Mouse (Mus musculus): ENCODE measurements around the gene Pde4a. TPM values are rescaled to one million over a fixed set of nuclear protein-coding genes. Genes with fewer than 3 reads are reported as not detected.
"Not testable (repeated sequence)": the region's sequence is repeated elsewhere in the genome, so short reads cannot be mapped to it uniquely, and the experiment has no call there.

The Pde4a gene
- polyA plus RNA-seq, 1 experiment from 2014 or later: 5.4 TPM

GRCm38 (mm10) chr9:21246342-21246741, 80.8 kb downstream of the Pde4a start:
- WGBS: 68% methylated on average over 1 of the region's 1 CpGs
- Histone ChIP-seq H3K27ac (ENCODE audit: low read depth, low read length) (no peak overlapping the region), H3K27me3 (replicated peaks; ENCODE audit: control insufficient read depth, insufficient read depth, low read length) (peaks cover 88% of the 10 kb centered on the region), H3K4me3 (ENCODE audit: low read depth, low read length) (no peak overlapping the region), H3K9ac (ENCODE audit: low read depth, low read length) (no peak overlapping the region), H3K36me3 (ENCODE audit: control insufficient read depth, insufficient read depth, low read length) (no peaks in the 10 kb centered on the region), H3K4me1 (replicated peaks; ENCODE audit: control insufficient read depth, insufficient read depth, low read length) (peaks cover 10% of the 10 kb centered on the region), H3K4me2 (no peak overlapping the region), H3K9me3 (ENCODE audit: control insufficient read depth, low read length) (no peaks in the 10 kb centered on the region)
- no peak for ATAC-seq (replicated peaks; ENCODE audit: low FRiP score)
- DNase-seq (ENCODE audit: low spot score): no peak

GRCm38 (mm10) chr9:21248326-21248725, 82.8 kb downstream of the Pde4a start, which contains the start of gene S1pr5:
S1pr5 (minus strand) TSS chr9:21248443.
- WGBS: 2% methylated on average over 30 of the region's 30 CpGs
- H3K36me3 ChIP-seq (ENCODE audit: control insufficient read depth, insufficient read depth, low read length): no peaks in the 10 kb centered on the region
- H3K9ac ChIP-seq (ENCODE audit: low read depth, low read length): 0 out of 2 replicates have a peak within 1 kb of the TSS, but pooled peaks have one; percentile 23
- peak within 1 kb of the TSS; percentile 65 for H3K4me2 ChIP-seq
- no peak for DNase-seq (ENCODE audit: low spot score)
- H3K4me1 ChIP-seq (replicated peaks; ENCODE audit: control insufficient read depth, insufficient read depth, low read length): peaks cover 10% of the 10 kb centered on the region
- no peak within 1 kb of the TSS for H3K27ac ChIP-seq (ENCODE audit: low read depth, low read length)
- peaks cover 88% of the 10 kb centered on the region for H3K27me3 ChIP-seq (replicated peaks; ENCODE audit: control insufficient read depth, insufficient read depth, low read length)
- peak within 1 kb of the TSS; percentile 36 for H3K4me3 ChIP-seq (ENCODE audit: low read depth, low read length)
- ATAC-seq (replicated peaks; ENCODE audit: low FRiP score): 0 out of 2 replicates have a peak, but pooled peaks have one; percentile 38
- no peaks in the 10 kb centered on the region for H3K9me3 ChIP-seq (ENCODE audit: control insufficient read depth, low read length)

- Histone ChIP-seq H3K27me3 (replicated peaks; ENCODE audit: control insufficient read depth, insufficient read depth, low read length) (peaks cover 73% of the 10 kb centered on the region), H3K9ac (ENCODE audit: low read depth, low read length) (no peak overlapping the region), H3K4me3 (ENCODE audit: low read depth, low read length) (no peak overlapping the region), H3K4me1 (replicated peaks; ENCODE audit: control insufficient read depth, insufficient read depth, low read length) (peaks cover 4% of the 10 kb centered on the region; the same call in 1 of the 2 replicates), H3K27ac (ENCODE audit: low read depth, low read length) (no peak overlapping the region), H3K9me3 (ENCODE audit: control insufficient read depth, low read length) (no peaks in the 10 kb centered on the region), H3K36me3 (ENCODE audit: control insufficient read depth, insufficient read depth, low read length) (no peaks in the 10 kb centered on the region), H3K4me2 (no peak overlapping the region)
- ATAC-seq (replicated peaks; ENCODE audit: low FRiP score): peak; percentile 45; the same call in 1 of the 2 replicates
- WGBS: 19% methylated on average over 17 of the region's 17 CpGs
- DNase-seq (ENCODE audit: low spot score): no peak
Measured at GRCm38 (mm10) chr9:21249629-21250508, 84.4 kb downstream of the Pde4a start.

DNA sequence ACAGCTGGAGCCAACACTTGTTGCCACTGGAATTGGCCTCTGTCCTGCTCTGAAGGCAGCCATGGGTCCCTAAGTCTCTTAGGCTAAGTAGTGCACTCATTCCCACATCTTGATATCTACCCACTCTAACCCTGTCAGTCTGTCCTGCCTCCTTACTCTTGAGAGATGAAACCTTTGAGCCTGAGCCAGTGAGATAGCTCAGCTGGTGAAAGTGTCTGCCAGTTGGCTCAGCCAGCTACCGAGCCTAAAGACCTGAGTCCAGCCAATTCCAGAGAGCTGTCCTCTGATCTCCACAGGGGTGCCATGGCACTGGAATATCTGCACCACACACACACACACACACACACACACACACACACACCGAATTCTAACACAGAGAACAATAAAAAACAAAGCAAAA, 85.0 kb downstream of the Pde4a start:
- H3K9me3 ChIP-seq (ENCODE audit: control insufficient read depth, low read length): no peaks in the 10 kb centered on the region
- no peak overlapping the region for H3K4me2 ChIP-seq
- H3K27ac ChIP-seq (ENCODE audit: low read depth, low read length): no peak overlapping the region
- H3K9ac ChIP-seq (ENCODE audit: low read depth, low read length): no peak overlapping the region
- peaks cover 4% of the 10 kb centered on the region; the same call in 1 of the 2 replicates for H3K4me1 ChIP-seq (replicated peaks; ENCODE audit: control insufficient read depth, insufficient read depth, low read length)
- ATAC-seq (replicated peaks; ENCODE audit: low FRiP score) (no peak), DNase-seq (ENCODE audit: low spot score) (no peak)
- H3K27me3 ChIP-seq (replicated peaks; ENCODE audit: control insufficient read depth, insufficient read depth, low read length): peaks cover 66% of the 10 kb centered on the region
- WGBS: 51% methylated on average over 2 of the region's 2 CpGs
- H3K4me3 ChIP-seq (ENCODE audit: low read depth, low read length): no peak overlapping the region
- no peaks in the 10 kb centered on the region for H3K36me3 ChIP-seq (ENCODE audit: control insufficient read depth, insufficient read depth, low read length)

GRCm38 (mm10) chr9:21251116-21251735, 85.7 kb downstream of the Pde4a start:
- 59% methylated on average over 13 of the region's 13 CpGs for WGBS
- peaks cover 4% of the 10 kb centered on the region; the same call in 1 of the 2 replicates for H3K4me1 ChIP-seq (replicated peaks; ENCODE audit: control insufficient read depth, insufficient read depth, low read length)
- no peak overlapping the region for H3K4me2 ChIP-seq
- peaks cover 59% of the 10 kb centered on the region for H3K27me3 ChIP-seq (replicated peaks; ENCODE audit: control insufficient read depth, insufficient read depth, low read length)
- ATAC-seq (replicated peaks; ENCODE audit: low FRiP score) (no peak), DNase-seq (ENCODE audit: low spot score) (no peak)
- no peak overlapping the region for H3K27ac ChIP-seq (ENCODE audit: low read depth, low read length)
- no peak overlapping the region for H3K9ac ChIP-seq (ENCODE audit: low read depth, low read length)
- no peaks in the 10 kb centered on the region for H3K9me3 ChIP-seq (ENCODE audit: control insufficient read depth, low read length)
- H3K36me3 ChIP-seq (ENCODE audit: control insufficient read depth, insufficient read depth, low read length): no peaks in the 10 kb centered on the region
- no peak overlapping the region for H3K4me3 ChIP-seq (ENCODE audit: low read depth, low read length)

GRCm38 (mm10) chr9:21254690-21255089, 89.2 kb downstream of the Pde4a start:
- H3K4me2 ChIP-seq: no peak overlapping the region
- no peak overlapping the region for H3K9ac ChIP-seq (ENCODE audit: low read depth, low read length)
- DNase-seq (ENCODE audit: low spot score) (no peak), ATAC-seq (replicated peaks; ENCODE audit: low FRiP score) (no peak)
- H3K4me3 ChIP-seq (ENCODE audit: low read depth, low read length): no peak overlapping the region
- no peaks in the 10 kb centered on the region for H3K9me3 ChIP-seq (ENCODE audit: control insufficient read depth, low read length)
- no peak overlapping the region for H3K27ac ChIP-seq (ENCODE audit: low read depth, low read length)
- no peaks in the 10 kb centered on the region for H3K4me1 ChIP-seq (replicated peaks; ENCODE audit: control insufficient read depth, insufficient read depth, low read length)
- H3K27me3 ChIP-seq (replicated peaks; ENCODE audit: control insufficient read depth, insufficient read depth, low read length): peaks cover 29% of the 10 kb centered on the region
- no peaks in the 10 kb centered on the region for H3K36me3 ChIP-seq (ENCODE audit: control insufficient read depth, insufficient read depth, low read length)

- H3K4me1 ChIP-seq (replicated peaks; ENCODE audit: control insufficient read depth, insufficient read depth, low read length); H3K4me3 ChIP-seq (ENCODE audit: low read depth, low read length); H3K36me3 ChIP-seq (ENCODE audit: control insufficient read depth, insufficient read depth, low read length); H3K27ac ChIP-seq (ENCODE audit: low read depth, low read length); H3K9ac ChIP-seq (ENCODE audit: low read depth, low read length); H3K9me3 ChIP-seq (ENCODE audit: control insufficient read depth, low read length); DNase-seq (ENCODE audit: low spot score); ATAC-seq (replicated peaks; ENCODE audit: low FRiP score); H3K4me2 ChIP-seq: not testable (repeated sequence)
- H3K27me3 ChIP-seq (replicated peaks; ENCODE audit: control insufficient read depth, insufficient read depth, low read length): peaks cover 13% of the 10 kb centered on the region
- WGBS: 63% methylated on average over 4 of the region's 4 CpGs
Measured at GRCm38 (mm10) chr9:21256349-21256748, 90.8 kb downstream of the Pde4a start.

- ATAC-seq (replicated peaks; ENCODE audit: low FRiP score) (no peak), DNase-seq (ENCODE audit: low spot score) (no peak)
- no peak overlapping the region for H3K27ac ChIP-seq (ENCODE audit: low read depth, low read length)
- H3K4me3 ChIP-seq (ENCODE audit: low read depth, low read length): no peak overlapping the region
- WGBS: 66% methylated on average over 6 of the region's 6 CpGs
- no peaks in the 10 kb centered on the region for H3K36me3 ChIP-seq (ENCODE audit: control insufficient read depth, insufficient read depth, low read length)
- no peak overlapping the region for H3K4me2 ChIP-seq
- no peaks in the 10 kb centered on the region for H3K9me3 ChIP-seq (ENCODE audit: control insufficient read depth, low read length)
- H3K4me1 ChIP-seq (replicated peaks; ENCODE audit: control insufficient read depth, insufficient read depth, low read length): peaks cover 11% of the 10 kb centered on the region
- no peaks in the 10 kb centered on the region for H3K27me3 ChIP-seq (replicated peaks; ENCODE audit: control insufficient read depth, insufficient read depth, low read length)
- H3K9ac ChIP-seq (ENCODE audit: low read depth, low read length): no peak overlapping the region
Measured at GRCm38 (mm10) chr9:21260491-21261040, 95.1 kb downstream of the Pde4a start.

All from liver, embryonic 11.5 days (tissue).